Mouse (Mus musculus) thymus, adult 18-20 months (tissue): ENCODE measurements around the gene Isy1.

ENCODE experiments used
- DNase-seq, 2 experiments: peaks; one replicate each; pipeline ENCODE4 v3.0.0; 2022; ENCODE audit warnings: mixed read lengths in 2 of 2

The Isy1 gene

GRCm38 (mm10) chr6:87799576-87799975, 39.0 kb downstream of the Isy1 start:
- no peak for DNase-seq

GRCm38 (mm10) chr6:87797321-87797720, 41.3 kb downstream of the Isy1 start:
- DNase-seq: no peak

- no peak for DNase-seq
Measured at GRCm38 (mm10) chr6:87796251-87796880, 42.2 kb downstream of the Isy1 start.

- no peak for DNase-seq
Measured at GRCm38 (mm10) chr6:87795385-87796150, 43.0 kb downstream of the Isy1 start.

- no peak for DNase-seq
Measured at GRCm38 (mm10) chr6:87793821-87794510, 44.6 kb downstream of the Isy1 start.

GRCm38 (mm10) chr6:87791826-87792225, 46.8 kb downstream of the Isy1 start:
- DNase-seq: no peak

- no peak for DNase-seq
Measured at GRCm38 (mm10) chr6:87790779-87791480, 47.7 kb downstream of the Isy1 start.

- no peak for DNase-seq
Measured at GRCm38 (mm10) chr6:87789791-87790190, 48.8 kb downstream of the Isy1 start.

GRCm38 (mm10) chr6:87788896-87789587, 49.6 kb downstream of the Isy1 start:
- no peak for DNase-seq

- DNase-seq: no peak
Measured at GRCm38 (mm10) chr6:87788266-87788895, 50.2 kb downstream of the Isy1 start.

- DNase-seq: no peak
Measured at GRCm38 (mm10) chr6:87787108-87787890, 51.3 kb downstream of the Isy1 start.

GRCm38 (mm10) chr6:87786621-87787020, 52.0 kb downstream of the Isy1 start:
- DNase-seq: no peak

GRCm38 (mm10) chr6:87784033-87784432, 54.6 kb downstream of the Isy1 start:
- DNase-seq: no peak

- DNase-seq: no peak
Measured at GRCm38 (mm10) chr6:87780546-87781301, 57.9 kb downstream of the Isy1 start.

- no peak for DNase-seq
Measured at GRCm38 (mm10) chr6:87779174-87780165, 59.1 kb downstream of the Isy1 start.

GRCm38 (mm10) chr6:87778294-87779173, 60.1 kb downstream of the Isy1 start:
- DNase-seq: no peak

- no peak for DNase-seq
Measured at GRCm38 (mm10) chr6:87777842-87778241, 60.8 kb downstream of the Isy1 start, which contains the start of gene Gp9. TSS of gene Gp9 (plus strand) at chr6:87778072.

GRCm38 (mm10) chr6:87776663-87777062, 61.9 kb downstream of the Isy1 start:
- no peak for DNase-seq
